Mouse (Mus musculus): ENCODE measurements around the gene Usp53.

DNA sequence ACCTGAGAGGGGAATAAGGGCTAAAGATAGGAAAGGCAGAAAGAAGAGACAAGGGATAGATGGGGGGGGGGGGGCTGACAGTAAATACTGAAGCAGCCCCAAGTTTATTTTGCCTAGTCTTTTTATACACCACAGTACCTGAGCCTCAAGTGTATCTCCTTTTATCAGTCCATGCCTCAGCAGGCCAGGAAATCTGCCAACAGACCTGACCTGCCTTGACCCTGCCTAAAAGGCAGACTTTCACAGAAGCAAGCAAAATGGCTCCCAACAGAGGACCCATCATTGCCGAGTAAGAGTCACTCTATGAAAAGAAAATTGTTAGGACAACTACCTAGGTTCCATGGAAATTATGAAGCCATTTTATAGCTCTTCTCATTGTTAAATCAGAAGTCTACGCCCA is 76.5 kb downstream of the Usp53 start:
- TF ChIP-seq EP300 (IDR thresholded peaks at IDR 0.05) (no peak), CTCF (IDR thresholded peaks at IDR 0.05) (no peak)

Data from lung, postnatal 0 days (tissue).